Mouse (Mus musculus) gastrocnemius, postnatal 14 days (tissue): ENCODE data around the gene Herc3. TPM values are rescaled to one million over a fixed set of nuclear protein-coding genes. Genes with fewer than 3 reads are reported as not detected.
"Not testable (repeated sequence)": the region's sequence is repeated elsewhere in the genome, so short reads cannot be mapped to it uniquely, and the experiment has no call there.

Source experiments
- DNase-seq: peaks from one replicate; pipeline ENCODE4 v3.0.0; 2021; ENCODE audit warnings: mixed read lengths
- intact Hi-C: fragments of 180-260 bp; cut with DNase I; formaldehyde crosslinking; loops from one replicate; pipeline ENCODE4 v1.15.1; 2025; ENCODE audit warnings: low total_unique reads
- total RNA-seq, 2 experiments: library from RNA; stranded (reverse); gene quantifications; 2 replicates each; pipeline ENCODE4 v1.2.3; 2021

The Herc3 gene
- total RNA-seq, 2 experiments from 2014 or later, result 50.8 to 58.8 TPM

DNA sequence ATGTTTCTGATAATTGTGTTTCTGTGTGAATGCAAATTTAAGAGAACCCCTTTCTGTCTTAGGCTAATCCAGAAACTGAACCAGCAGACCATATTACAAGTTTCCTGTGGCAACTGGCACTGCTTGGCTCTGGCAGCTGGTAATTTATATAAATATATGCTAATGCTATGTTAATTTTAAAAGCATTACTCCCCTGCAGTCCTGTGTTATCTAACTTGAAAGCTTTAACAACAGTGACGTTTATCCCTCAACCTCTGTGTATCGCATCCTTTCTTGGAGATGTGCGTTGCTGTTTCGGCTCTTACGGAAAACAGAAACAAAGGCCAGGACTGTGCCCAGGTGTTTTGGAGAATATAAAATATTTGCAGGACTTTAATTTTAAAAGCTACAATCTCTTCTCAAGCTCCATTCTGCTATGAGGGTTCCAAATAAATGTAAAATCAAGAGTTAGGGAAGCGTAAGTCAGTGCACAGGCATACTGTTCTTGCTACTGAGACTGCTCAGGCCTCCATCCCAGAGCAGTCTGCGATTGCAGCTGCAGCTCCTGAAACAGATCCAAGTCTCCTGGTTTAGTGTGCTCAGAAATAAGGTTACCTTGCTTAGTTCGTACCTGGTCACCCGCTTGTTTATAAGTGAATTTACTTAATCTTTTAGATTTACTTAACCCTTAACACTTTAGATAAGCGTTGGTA lies 24.6 kb downstream of the Herc3 start:
- intact Hi-C loops, result no loop called here
- DNase-seq, result no peak

GRCm38 (mm10) chr6:58856494-58856893 lies 25.2 kb downstream of the Herc3 start:
- peak; percentile 14 for DNase-seq
- intact Hi-C loops, result no loop called here

- intact Hi-C loops, result no loop called here
- no peak for DNase-seq
These were observed 28.3 kb downstream of the Herc3 start for GRCm38 (mm10) chr6:58859517-58859916.

DNA sequence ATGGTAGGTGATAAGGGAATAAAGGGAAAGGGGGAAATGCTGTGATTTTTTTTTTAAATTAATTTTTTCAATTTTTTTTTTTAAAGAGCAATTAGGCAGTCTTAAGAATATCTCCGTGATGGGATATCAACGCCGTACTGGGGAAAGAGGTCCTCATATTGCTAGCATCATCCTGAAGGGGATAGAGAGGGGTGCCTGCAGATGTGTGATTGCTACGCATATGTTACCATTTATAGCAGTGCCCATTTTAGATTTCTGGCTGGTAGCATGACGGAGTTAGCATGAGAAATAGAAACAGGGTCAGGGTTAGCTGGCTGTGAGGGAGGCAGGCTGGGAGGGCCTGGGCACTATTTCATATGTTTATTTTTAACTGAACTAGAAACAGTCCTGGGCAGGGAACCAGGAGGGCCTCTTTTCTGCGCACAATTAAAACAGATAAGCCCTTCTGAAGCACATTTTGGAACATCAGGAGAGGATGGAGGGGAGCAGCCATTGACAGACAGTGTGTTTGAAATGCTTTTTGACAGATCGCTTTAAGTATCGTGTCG lies 31.3 kb downstream of the Herc3 start:
- peak; percentile 37 for DNase-seq
- intact Hi-C loops, result no loop called here

GRCm38 (mm10) chr6:58863631-58864235 lies 32.5 kb downstream of the Herc3 start:
- DNase-seq, result no peak
- intact Hi-C loops, result no loop called here

- DNase-seq, intact Hi-C loops: not testable (repeated sequence)
These were observed 36.6 kb downstream of the Herc3 start for GRCm38 (mm10) chr6:58867858-58868257.

DNA sequence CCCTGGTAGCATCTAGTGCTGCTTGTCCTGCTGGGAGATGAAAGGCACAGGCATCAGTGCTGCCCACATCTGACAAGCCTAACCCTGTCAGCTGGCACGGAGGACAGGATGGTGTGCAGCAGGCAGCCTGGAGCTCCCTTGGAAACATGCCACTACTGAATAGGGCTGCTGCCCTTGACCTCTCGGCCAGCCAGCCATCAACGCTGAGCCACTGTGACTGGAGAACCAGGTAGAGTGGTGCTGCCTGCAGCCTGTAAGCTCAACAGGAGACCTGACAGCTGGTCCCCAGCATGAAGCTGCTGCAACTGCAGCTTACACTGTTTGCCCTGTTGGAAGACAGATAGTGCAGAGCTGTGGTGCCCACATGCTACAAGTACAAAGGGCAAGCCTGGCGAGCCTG lies 48.3 kb downstream of the Herc3 start:
- DNase-seq, result no peak
- intact Hi-C loops, result no loop called here

DNA sequence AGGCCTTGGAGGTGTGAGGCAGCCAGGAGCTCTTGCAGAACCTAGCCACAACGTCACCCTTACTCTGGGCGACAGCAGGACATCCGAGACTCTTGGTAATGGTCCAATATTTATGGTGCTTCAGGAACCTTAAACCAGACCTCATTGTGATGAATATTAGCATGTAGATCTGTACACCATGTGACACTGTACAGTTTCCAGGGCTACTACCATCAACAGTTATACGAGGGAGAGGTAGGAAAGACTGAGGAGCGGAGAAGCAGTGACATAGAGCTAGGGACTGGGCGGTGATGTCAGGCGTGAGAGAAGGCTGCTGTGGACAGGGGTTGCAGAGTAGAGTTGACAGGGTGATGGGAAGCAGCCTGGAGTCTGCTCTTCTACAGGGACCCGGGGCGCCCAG lies 48.7 kb downstream of the Herc3 start:
- intact Hi-C loops, result no loop called here
- DNase-seq, result no peak

- intact Hi-C loops, result no loop called here
- DNase-seq, result no peak
These were observed 49.6 kb downstream of the Herc3 start for GRCm38 (mm10) chr6:58880861-58881260.

GRCm38 (mm10) chr6:58881363-58881762 lies 50.1 kb downstream of the Herc3 start:
- no peak for DNase-seq
- intact Hi-C loops, result no loop called here

GRCm38 (mm10) chr6:58882271-58882670 lies 51.0 kb downstream of the Herc3 start:
- intact Hi-C loops, result no loop called here
- no peak for DNase-seq

- no peak for DNase-seq
- intact Hi-C loops, result no loop called here
These were observed 58.7 kb downstream of the Herc3 start for GRCm38 (mm10) chr6:58889917-58890316.

DNA sequence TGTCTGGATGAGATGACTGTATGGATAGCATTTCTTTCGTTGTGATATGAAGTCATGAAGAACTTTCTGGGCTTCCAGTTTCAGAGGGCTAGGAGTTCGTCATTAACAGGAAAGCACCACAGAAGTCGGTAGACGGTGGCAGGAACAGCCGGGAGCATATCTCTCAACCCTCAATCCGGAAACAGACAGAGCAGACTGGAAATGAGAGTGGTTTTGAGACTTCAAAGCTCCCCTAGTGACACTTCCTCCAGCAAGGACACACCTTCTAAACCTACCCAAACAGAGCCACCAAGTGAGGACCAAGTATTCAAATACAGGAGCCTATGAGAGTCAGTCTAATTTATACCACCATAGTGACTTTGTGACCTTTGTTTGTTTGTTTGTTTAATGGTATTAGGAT lies 62.0 kb downstream of the Herc3 start:
- intact Hi-C loops, result no loop called here

GRCm38 (mm10) chr6:58894994-58895393 lies 63.7 kb downstream of the Herc3 start:
- DNase-seq, result no peak
- intact Hi-C loops, result no loop called here

More for the DNA sequence above, 62.0 kb downstream of the Herc3 start:
- DNase-seq, result no peak

DNA sequence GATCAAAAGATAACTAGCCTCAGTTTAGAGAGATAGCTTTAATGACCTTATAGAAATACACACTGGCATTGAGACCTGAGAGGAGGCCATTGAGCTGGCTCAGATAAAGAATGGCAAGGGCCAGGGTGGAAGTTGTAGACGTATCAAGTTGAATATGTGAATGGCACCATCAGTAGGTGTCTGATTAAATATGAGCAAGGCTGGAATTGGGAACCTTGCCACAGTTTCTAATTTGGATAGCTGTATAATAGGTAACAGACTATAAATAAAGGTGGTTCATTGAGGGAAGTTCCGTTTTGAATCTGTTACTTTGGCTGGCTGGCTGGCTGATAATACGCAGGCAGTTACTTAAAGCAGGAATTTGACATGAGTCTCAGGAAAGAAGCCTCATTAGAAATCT lies 65.4 kb downstream of the Herc3 start:
- DNase-seq, result no peak
- intact Hi-C loops, result no loop called here

DNA sequence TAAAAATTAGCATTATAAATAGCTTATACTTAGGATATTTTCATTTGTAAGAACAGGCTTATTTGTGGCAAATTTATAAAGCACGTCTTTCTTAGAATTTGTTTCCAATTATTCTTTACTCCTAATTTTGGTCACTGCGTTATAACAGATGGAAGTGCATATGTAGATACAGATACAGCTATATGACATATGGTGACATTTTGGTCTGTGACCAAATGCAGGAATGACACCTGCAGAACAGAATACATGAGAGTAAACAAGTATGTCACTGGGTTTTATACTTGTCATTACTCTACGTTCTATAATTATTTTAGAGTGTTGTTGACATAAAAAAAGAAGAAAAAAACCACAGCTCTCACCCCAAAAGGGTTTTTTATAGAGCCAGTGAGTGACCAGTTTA lies 67.8 kb downstream of the Herc3 start:
- intact Hi-C loops, result no loop called here
- DNase-seq, result no peak

DNA sequence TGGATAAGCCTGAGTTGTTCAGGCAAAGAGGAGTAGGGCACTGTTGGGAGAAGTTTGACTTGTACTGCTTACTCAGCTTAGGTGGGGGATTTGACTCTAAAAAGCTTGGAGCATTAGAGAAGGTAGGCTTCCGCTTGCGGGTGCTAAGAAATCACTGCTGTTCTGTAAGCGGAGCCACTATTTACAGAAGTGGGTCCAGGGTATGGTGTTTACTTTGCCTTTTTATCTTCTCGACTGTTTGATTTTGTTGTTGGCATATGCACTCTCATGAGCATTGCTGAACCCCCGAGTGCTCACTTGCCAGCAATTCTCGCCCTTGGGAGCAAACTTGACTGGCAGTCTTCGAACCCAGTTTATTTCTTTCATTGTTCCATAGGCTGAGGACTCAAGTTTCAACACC lies 69.3 kb downstream of the Herc3 start:
- intact Hi-C loops, result no loop called here

GRCm38 (mm10) chr6:58903171-58903570 lies 71.9 kb downstream of the Herc3 start:
- intact Hi-C loops, result no loop called here
- no peak for DNase-seq

More for the DNA sequence above, 69.3 kb downstream of the Herc3 start:
- no peak for DNase-seq

DNA sequence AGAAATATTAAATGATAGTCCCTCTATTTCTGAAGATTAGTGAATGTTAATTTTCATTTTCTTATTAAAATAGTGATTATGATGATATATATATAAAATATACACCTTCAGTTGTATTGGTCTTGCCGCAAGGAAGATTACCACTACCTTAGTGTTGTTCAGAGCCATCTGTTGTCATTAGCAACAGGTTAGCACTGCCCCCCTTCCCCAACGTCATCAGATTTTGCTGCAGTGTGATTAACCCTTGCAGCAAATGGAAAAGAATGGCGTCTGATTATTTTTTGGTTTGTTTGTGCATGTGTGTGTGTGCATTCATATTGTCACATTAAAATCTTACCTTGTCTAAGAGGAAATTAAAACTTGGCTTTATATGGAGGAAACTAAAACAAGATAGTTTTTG lies 73.3 kb downstream of the Herc3 start:
- intact Hi-C loops, result no loop called here
- no peak for DNase-seq

DNA sequence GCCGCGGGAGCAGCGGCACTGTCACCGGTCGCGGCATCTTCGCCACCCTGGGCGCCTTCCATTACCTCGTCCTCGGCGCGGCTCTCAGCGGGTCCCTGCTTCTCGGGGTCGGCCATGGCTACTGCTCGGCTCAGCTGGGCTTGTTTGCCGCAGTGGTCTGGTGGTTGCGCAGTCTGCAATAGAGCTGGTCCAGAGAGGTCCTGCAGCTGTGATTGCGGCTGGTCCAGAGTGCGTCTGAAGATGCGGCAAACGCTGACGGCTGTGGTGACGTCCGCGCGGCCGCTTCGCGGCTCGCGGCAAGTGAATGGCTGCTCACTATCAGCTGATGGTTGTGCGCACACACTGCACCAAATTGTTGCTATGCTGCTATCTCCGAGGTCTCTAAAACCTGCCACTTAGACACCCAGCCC lies 75.6 kb downstream of the Herc3 start, which contains the start of gene Nap1l5:
TSS of gene Nap1l5 (minus strand) at position 225 of the 410 bp plus-strand sequence.
- DNase-seq, result no peak
- intact Hi-C loops, result no loop called here

DNA sequence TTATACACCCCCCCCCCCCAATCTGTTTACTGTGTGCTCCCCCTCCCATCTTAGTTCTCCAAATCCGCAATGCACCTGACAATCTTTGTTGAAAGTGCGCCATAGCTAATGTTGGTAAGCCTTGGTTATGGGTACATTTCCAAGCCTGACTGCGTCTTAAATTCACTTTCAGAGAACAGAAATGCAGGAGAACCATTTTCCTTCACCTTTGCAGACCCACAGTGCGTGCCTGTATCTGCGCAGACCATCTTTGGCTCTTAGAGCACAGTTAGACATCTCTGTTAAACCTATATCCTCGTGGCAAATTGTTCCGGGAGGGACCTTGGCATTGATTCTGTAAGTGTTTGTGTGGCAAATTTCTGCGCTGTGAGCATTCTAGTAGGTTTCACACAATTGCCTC lies 76.1 kb downstream of the Herc3 start:
- intact Hi-C loops, result no loop called here
- DNase-seq, result no peak
